Mouse (Mus musculus) ovary, postnatal 14 days (tissue): ENCODE data around the gene Gm49450.
A peak's percentile ranks its signal among the peaks of the same experiment; 100 is the strongest.
"Not testable (repeated sequence)": the region's sequence is repeated elsewhere in the genome, so short reads cannot be mapped to it uniquely, and the experiment has no call there.

ENCODE experiments used
- DNase-seq: peaks from one replicate; pipeline ENCODE4 v3.0.0; 2022; ENCODE audit warnings: low spot score

Gm49450 gene

DNA sequence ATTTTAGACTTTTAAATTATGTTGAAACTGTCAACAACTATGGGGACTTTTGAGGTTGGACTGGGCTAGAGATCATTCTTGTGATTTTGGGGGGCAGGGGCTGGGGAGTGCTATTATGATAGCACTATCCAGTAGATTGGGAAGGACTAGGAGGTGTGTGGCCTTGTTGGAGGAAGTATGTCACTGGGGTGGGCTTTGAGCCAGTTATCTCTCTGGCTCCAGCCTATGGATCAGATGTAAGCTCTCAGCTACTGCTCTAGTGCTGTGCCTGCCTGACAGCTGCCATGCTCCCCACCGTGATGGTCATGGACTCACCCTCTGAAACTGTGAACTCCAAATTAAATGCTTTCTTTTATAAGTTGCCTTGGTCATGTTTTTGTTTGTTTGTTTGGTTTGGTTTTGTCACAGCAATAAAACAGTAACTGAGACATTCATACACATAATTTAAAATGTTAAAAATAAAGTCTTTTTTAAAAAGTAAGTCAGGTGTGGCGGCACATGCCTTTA lies 30.3 kb downstream of the Gm49450 start:
- DNase-seq = no peak

DNA sequence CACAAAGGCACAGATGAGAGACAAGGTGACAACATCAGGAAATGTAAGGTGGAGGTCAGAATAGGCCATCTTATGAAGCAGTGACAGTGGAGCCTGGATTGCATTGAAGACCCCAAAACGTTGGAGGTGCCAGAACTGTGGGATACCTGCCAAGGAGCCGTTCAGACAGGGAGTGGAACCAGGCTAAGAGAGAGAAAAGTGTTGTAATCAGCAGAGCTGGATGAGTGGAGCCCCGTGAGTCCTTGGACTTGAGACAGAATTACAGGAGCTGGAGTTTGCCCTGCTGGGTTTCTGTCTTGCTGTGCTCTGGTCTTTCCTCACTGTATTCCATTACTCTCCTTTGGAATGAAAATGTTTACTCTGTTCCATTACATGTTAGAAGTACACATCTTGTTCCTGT lies 30.8 kb downstream of the Gm49450 start:
- no peak for DNase-seq

GRCm38 (mm10) chr15:98921510-98921909 lies 31.8 kb downstream of the Gm49450 start:
- DNase-seq = no peak

DNA sequence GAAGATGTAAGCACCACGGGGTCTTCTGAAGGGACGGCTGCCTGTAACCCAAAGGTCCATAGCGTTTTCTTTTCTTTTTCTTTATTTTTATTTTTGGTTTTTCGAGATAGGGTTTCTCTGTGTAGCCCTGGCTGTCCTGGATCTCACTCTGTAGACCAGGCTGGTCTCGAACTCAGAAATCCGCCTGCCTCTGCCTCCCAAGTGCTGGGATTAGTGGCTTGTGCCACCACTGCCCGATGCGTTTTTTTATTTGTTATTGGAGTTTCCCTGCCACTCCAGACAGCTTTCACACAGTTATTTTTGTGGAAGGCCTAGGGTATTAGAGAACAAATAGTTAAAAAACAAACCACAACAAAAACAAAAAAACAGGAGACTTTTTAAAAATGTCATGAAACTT lies 34.9 kb downstream of the Gm49450 start:
- DNase-seq = not testable (repeated sequence)

DNA sequence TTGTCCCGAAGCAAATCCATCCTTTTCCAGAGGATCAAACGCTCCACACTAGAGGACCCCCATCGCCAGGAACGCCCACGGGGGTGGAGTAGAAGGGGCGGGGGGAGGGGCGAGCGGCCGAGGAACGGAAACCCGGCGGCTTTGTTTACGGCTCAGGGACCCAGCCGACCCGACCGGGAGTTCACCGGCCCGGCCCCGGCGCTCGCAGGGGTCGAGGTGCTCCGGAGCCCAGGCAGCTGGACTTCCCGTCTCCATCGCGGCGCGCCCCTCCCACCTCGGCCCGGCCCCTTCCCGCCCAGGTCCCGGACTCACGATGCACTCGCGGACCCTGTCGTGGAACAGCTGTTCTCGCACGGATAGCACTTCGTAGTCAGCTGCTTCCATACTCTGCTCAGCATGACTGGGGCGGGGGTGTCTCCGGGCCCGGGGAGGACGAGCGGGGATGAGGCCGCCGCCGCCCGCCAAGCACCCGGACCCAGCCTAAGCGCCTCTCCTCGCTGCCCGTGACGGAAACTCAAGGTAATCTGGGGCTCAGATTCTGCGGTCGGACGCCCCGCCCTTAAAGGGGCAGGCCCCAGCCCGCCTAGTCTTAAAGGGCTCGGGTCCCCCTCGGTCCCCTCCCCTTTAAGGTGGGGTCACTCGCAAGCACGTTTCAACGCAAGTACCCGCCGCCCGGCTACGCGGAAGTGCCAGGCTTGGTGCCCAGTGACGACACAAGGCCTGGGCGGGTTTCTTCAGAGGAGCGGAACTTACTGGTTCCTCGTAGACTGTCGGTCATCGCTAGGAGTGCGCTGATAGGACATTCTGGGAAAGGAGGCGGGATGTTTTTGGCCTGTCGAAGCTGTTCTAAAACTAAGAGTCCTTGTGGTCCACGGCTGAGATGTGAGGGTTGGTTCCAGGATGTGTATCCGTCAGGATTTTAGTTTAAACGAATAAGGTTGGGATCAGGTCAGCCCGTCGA lies 35.5 kb downstream of the Gm49450 start, which contains the start of gene Lmbr1l:
Lmbr1l (minus strand) TSS at position 694 of the 961 bp plus-strand sequence.
- peak; percentile 98 for DNase-seq

- DNase-seq = no peak
Measured at GRCm38 (mm10) chr15:98917091-98917490, 36.3 kb downstream of the Gm49450 start.

DNA sequence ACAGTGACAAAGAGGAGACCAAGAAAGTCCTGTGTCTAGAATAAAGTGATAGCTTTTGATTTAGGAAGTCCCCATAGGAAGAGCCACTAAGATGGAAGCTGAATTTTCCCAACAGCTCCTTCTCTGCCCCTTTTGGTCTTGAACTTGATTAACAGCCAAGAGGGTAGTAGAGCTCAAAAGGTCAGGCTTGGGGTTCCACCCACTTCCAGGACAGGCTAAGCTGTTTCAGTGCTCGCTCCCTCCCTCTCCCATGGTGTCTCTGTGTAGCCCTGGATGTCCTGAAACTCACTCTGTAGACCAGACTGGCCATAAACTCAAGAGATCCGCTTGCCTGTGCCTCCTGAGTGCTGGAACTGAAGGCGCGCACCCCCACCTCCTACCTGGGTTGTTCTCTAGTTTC lies 37.3 kb downstream of the Gm49450 start:
- DNase-seq = no peak

GRCm38 (mm10) chr15:98914903-98915302 lies 38.4 kb downstream of the Gm49450 start:
- no peak for DNase-seq

DNA sequence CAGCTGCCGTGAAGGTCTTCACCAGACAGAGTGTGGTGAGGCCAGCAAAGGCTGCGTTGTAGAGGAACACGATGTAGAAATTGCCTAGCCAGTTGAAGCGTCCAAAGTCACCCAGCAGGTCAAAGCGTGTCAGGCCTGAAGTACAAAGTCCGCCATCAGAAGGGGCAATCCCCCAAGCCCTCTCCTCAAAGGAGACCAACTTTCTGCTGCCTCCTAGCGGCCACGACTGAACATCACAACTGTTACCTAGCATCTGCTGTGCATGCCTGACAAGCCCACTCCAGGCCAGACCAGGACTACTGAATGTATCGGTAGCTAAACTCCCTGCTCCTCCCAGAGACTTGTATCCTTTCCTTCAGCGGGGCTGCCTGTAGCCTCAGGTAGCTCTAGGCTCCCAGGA lies 48.7 kb downstream of the Gm49450 start:
- no peak for DNase-seq

DNA sequence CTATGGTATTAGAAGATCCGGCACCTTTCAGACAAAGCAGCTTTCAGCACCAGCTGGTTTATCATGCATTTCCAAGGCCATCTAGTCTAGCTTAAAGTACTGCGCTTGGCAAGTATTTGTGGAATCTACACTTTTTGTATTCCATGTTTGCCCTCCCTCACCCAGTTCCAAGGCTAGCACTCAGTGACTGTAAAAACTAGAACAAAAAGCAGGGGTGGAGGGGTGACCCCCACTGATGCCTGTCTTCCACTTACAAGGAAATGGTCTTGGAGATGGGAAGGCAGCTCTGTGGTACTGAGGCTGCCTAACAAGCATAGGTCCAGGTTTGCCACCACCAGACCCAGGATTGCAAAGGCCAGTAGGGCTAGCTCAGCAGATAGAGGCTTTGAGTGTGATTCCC lies 50.8 kb downstream of the Gm49450 start:
- DNase-seq = no peak

DNA sequence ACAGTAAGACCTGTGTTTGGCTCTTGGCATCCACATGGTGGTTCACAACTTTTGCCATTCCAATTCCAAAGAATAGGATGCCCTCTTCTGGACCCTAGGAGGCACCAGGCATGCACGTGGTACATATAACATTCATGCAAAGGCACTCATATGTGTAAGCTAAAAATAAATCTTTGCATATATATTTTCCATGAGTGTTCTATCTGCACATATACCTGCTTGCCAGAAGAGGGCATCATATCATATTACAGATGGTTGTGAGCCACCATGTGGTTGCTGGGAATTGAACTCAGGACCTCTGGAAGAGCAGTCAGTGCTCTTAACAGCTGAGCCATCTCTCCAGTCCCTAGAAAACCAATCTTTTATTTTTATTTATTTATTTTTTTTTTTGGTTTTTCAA lies 51.8 kb downstream of the Gm49450 start:
- DNase-seq = no peak

DNA sequence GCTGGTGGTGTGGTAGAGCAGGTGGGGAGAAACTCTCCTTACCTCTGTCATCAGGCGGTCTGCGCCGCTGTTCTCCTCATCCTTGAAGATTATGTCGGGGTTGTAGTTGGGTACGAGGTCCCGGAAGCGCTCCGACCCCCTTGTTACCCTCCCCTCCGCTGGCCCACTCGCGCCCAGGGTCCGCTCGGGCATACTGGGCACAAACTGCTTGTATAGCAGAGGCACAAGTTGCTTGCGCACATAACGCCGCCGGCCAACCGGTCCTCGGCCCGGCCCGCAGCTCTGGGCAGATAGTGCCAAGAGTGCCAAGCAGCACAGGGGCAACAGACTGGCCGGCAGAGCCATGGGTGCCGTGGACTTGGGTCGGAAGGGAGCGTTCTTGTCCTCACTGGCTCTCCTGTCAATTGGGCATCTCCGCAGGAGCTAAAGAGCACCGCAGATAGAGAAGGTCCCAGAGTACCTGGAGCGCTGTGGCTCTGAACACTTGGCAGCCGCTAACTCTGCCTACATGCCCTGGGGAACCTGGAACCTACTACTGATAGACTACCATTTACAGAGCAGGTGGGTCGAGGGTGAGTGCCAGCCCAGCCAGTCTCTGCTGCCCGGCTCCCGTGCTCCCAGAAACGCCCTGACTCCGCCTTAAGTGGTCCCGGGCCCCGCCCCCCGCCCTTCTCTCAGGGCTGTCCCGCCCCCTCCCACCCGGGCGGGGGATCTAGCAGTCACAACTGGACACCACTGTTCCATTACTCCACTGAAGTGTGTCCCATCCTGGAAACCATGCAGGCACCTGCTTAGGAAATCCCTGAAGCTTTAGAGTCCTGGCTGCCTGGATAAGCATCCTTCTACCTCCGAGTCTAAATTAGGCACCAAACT lies 55.2 kb downstream of the Gm49450 start, which contains the start of gene Dhh:
Dhh (minus strand) TSS at position 613 of the 873 bp plus-strand sequence.
- DNase-seq = no peak

DNA sequence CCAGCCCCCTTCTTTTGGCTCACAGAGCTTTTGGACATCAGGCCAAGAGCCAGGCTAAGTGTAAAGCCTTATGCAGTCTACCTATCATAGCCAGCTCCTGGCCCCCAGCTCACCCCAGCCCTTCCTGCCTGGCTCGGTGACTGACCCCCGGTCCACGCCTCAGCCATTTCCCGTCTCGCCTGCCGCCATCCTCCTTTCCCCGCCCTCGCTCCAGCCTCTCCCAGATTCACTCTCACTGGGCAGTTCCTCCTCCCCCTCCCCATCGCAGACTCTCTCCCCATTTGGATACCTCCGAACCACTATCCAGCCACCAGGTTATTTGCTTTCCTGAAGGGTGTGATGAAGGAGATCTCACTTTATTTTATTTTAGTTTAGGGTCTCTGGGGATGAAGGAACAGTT lies 55.9 kb downstream of the Gm49450 start:
- DNase-seq = no peak

DNA sequence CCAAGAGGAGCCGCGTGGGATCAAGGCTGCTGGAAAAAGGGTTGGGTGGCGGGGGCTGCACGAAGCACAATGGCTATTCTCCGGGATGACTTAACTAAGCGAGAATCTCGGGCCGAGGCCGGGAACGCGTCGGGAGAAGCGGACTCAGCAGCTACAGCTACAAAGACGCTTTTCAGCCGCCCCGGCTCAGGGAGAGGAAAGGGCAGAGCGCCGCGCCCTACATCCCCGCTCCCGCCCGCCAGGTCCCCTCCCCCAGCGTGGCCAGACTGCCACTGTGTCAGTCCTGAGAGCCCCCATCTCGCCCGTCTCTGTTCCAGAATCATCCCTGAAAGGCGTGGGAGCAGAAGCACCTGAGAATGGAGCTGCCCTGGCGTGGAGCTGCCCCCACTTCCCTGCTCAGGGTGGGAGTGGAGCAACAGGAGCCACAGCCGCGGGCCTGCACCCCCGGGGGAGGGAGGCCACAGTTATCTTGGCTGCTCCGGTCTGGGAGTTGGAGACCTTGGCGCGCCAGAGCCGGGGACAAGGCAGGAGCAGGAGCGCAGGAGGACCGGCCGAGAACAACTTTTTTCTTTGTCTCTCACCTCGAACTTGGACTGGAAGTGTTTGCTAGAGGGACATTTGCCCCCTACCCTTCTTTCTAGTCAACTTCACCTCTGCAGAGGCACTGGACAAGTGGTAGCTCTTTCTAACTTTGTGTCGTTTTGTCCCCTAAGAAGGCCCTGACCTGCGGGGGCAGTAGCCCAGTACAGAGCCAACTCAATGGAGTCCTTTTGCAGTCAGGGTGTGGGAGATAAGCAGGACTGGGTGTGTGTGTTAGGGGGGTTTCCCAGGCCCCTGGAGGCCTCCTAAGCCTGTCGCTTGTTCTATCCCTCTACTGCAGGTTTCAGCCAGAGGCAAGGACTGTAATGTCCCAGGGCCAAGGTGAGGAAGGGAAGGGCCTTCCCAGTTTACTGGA lies 57.4 kb downstream of the Gm49450 start:
- DNase-seq = no peak

- DNase-seq = no peak
Measured at GRCm38 (mm10) chr15:98894746-98895634, 58.4 kb downstream of the Gm49450 start.

DNA sequence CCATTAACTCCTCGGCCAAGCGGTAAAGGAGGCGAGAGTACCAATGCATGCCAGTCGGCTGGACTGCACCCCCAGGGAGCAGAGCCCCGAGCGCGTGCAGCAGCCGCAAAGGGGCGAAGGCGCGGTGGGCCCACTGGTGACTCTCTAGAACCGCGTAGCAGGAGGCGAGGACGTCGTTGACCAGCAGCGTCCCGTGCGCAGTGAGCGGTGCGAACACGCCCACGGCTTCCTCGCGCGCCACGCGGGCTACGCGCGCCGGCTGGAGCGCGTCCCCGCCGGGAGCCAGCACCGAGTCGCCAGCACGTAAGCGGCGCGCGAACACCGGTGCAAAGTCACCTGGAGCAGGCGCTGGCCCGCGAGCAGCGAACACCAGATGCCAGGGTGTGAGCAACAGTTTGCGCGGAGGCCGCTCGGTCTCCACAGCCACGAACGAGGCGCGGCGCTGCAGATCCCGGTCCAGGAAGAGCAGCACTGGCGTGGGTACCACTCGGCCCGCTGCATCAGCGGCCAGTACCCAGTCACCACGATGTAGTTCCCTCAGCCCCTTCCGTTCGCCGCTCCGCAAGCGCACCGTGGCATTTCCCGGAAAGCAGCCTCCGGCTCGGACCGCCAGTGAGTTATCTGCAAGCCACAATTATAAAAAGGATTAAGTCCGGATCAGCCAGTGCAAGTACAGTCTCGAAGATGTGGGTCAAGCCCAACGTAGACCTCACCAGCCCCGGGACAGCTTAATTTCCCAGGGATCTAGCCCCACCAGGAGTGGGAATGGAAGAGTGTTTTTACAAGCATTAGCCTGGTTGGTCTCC lies 59.2 kb downstream of the Gm49450 start, which contains the start of gene Rhebl1:
Rhebl1 (minus strand) TSS at position 601 of the 806 bp plus-strand sequence.
- DNase-seq = no peak

GRCm38 (mm10) chr15:98893036-98893435 lies 60.3 kb downstream of the Gm49450 start:
- no peak for DNase-seq

GRCm38 (mm10) chr15:98891907-98892606 lies 61.3 kb downstream of the Gm49450 start:
- peak; percentile 46 for DNase-seq
